Mouse (Mus musculus) liver, embryonic 14.5 days (tissue): Measurements from ENCODE around the gene Vwa5b1. TPM values are rescaled to one million over a fixed set of nuclear protein-coding genes. Genes with fewer than 3 reads are reported as not detected.

Experiments used
- ATAC-seq: fragments of 200-750 bp; cut with Nextera tagmentation; 2 replicates; pipeline ENCODE4 v1.8.0; 2017; ENCODE audit warnings: moderate number of reproducible peaks, mild to moderate bottlenecking, moderate library complexity; ENCODE audit not compliant: insufficient read depth
- DNase-seq, 3 experiments: peaks; one replicate each; pipeline ENCODE4 v3.0.0-alpha.2; 2012 to 2013; ENCODE audit warnings: low read depth in 3 of 3, low spot score in 3 of 3
- H3K27ac ChIP-seq: fragments of 300-500 bp; sonication (generic); 2 replicates; pipeline ENCODE4 v1.5.1; 2014; ENCODE audit warnings: moderate library complexity, mild to moderate bottlenecking, control low read depth, inconsistent platforms
- H3K27me3 ChIP-seq: fragments of 300-500 bp; sonication (generic); 2 replicates; pipeline ENCODE4 v1.6.1; 2014; ENCODE audit warnings: mild to moderate bottlenecking, low read length, moderate library complexity; ENCODE audit not compliant: control insufficient read depth, insufficient read depth
- H3K36me3 ChIP-seq: fragments of 300-500 bp; sonication (generic); replicated peaks from 2 replicates; pipeline ENCODE4 v1.6.1; 2014; ENCODE audit warnings: low read depth; ENCODE audit not compliant: control insufficient read depth, insufficient read depth
- H3K4me1 ChIP-seq, 2 experiments: fragments of 200-500 bp in 1 of 2; fragments of 300-500 bp in 1 of 2; sonication (generic) in 1 of 2; replicated peaks; 2 replicates each; pipeline ENCODE4 v1.6.1; 2012 to 2014; ENCODE audit warnings: antibody characterized with exemption in 1 of 2, inconsistent platforms in 1 of 2, low read length in 1 of 2; ENCODE audit not compliant: control insufficient read depth in 2 of 2, insufficient read depth in 2 of 2
- H3K4me2 ChIP-seq: fragments of 300-500 bp; sonication (generic); 2 replicates; pipeline ENCODE4 v1.6.1; 2014; ENCODE audit warnings: low read depth, mild to moderate bottlenecking, control low read depth, moderate library complexity
- H3K4me3 ChIP-seq, 2 experiments: fragments of 200-500 bp in 1 of 2; fragments of 300-500 bp in 1 of 2; sonication (generic) in 1 of 2; 2 replicates each; pipeline ENCODE4 v1.5.1; 2012 to 2014; ENCODE audit warnings: low read depth in 2 of 2, low read length in 2 of 2, mild to moderate bottlenecking in 2 of 2, control low read depth in 1 of 2, inconsistent platforms in 1 of 2, moderate library complexity in 1 of 2; ENCODE audit not compliant: insufficient read depth in 1 of 2
- H3K9ac ChIP-seq: fragments of 300-500 bp; sonication (generic); replicated peaks from 2 replicates; pipeline ENCODE4 v1.6.1; 2014; ENCODE audit warnings: mild to moderate bottlenecking, control low read depth, moderate library complexity
- H3K9me3 ChIP-seq: fragments of 300-500 bp; sonication (generic); 2 replicates; pipeline ENCODE4 v1.6.1; 2016; ENCODE audit warnings: low read length, mixed read lengths; ENCODE audit not compliant: control insufficient read depth
- CTCF ChIP-seq: IDR thresholded peaks from 2 replicates; pipeline ENCODE4 v1.5.1; 2016; ENCODE audit warnings: antibody characterized with exemption, low read depth, control low read depth
- EP300 ChIP-seq: IDR thresholded peaks from 2 replicates; pipeline ENCODE4 v1.6.1; 2016; ENCODE audit warnings: antibody characterized with exemption, low read depth
- WGBS: fragments of 180-500 bp; shearing (Covaris S2); extraction: QIAGEN DNeasy Blood & Tissue Kit; methylation state at CpG from one replicate; pipeline ENCODE4 v1.1.7; 2014; ENCODE audit not compliant: insufficient replicate concordance; 5-methylcytosine and 5-hydroxymethylcytosine counted together
- polyA plus RNA-seq, 2 experiments: library from polyadenylated mRNA; depleted of rRNA in 1 of 2; stranded (reverse) in 1 of 2; unstranded in 1 of 2; fragments of >200 nt; fragmentation: Nextera tagmentation in 1 of 2; extraction: Ambion mirVana in 1 of 2; gene quantifications; 2 replicates each; pipeline versions ENCODE4 v1.2.1 to v1.2.3; 2012 to 2014

Vwa5b1 gene
- polyA plus RNA-seq, 2 experiments: not detected

GRCm38 (mm10) chr4:138525684-138526083 lies 110.0 kb downstream of the Vwa5b1 start:
- no peak overlapping the region for H3K4me2 ChIP-seq
- no peak for ATAC-seq
- TF ChIP-seq CTCF: no peak
- no peak for TF ChIP-seq EP300
- H3K4me3 ChIP-seq: no peak overlapping the region
- DNase-seq: no peak
- H3K27me3 ChIP-seq: no peaks in the 10 kb centered on the region
- H3K36me3 ChIP-seq: no peaks in the 10 kb centered on the region
- no peak overlapping the region for H3K9ac ChIP-seq
- no peaks in the 10 kb centered on the region for H3K9me3 ChIP-seq
- no peak overlapping the region for H3K27ac ChIP-seq
- no peaks in the 10 kb centered on the region for H3K4me1 ChIP-seq
- WGBS: 63% methylated on average over 4 of the region's 4 CpGs

GRCm38 (mm10) chr4:138524769-138525168 lies 110.9 kb downstream of the Vwa5b1 start:
- ATAC-seq (no peak), DNase-seq (no peak)
- H3K4me1 ChIP-seq: no peaks in the 10 kb centered on the region
- 54% methylated on average over 9 of the region's 9 CpGs for WGBS
- H3K4me3 ChIP-seq: no peak overlapping the region
- no peak overlapping the region for H3K4me2 ChIP-seq
- H3K27me3 ChIP-seq: no peaks in the 10 kb centered on the region
- no peaks in the 10 kb centered on the region for H3K9me3 ChIP-seq
- H3K9ac ChIP-seq: no peak overlapping the region
- no peak for TF ChIP-seq CTCF
- TF ChIP-seq EP300: no peak
- no peaks in the 10 kb centered on the region for H3K36me3 ChIP-seq
- no peak overlapping the region for H3K27ac ChIP-seq

- no peak overlapping the region for H3K9ac ChIP-seq
- no peak overlapping the region for H3K4me2 ChIP-seq
- H3K27ac ChIP-seq: no peak overlapping the region
- no peaks in the 10 kb centered on the region for H3K4me1 ChIP-seq
- DNase-seq (no peak), ATAC-seq (no peak)
- TF ChIP-seq EP300 (no peak), CTCF (no peak)
- H3K9me3 ChIP-seq: no peaks in the 10 kb centered on the region
- no peaks in the 10 kb centered on the region for H3K27me3 ChIP-seq
- WGBS: 22% methylated on average over 7 of the region's 7 CpGs
- no peaks in the 10 kb centered on the region for H3K36me3 ChIP-seq
- H3K4me3 ChIP-seq: no peak overlapping the region
These were observed 111.9 kb downstream of the Vwa5b1 start for GRCm38 (mm10) chr4:138523775-138524174.

- Histone ChIP-seq H3K27me3 (no peaks in the 10 kb centered on the region), H3K9me3 (no peaks in the 10 kb centered on the region), H3K4me1 (no peaks in the 10 kb centered on the region), H3K4me3 (no peak overlapping the region), H3K27ac (no peak overlapping the region), H3K4me2 (no peak overlapping the region), H3K9ac (no peak overlapping the region), H3K36me3 (no peaks in the 10 kb centered on the region)
- TF ChIP-seq EP300: no peak
- TF ChIP-seq CTCF: no peak
- no peak for ATAC-seq
- no peak for DNase-seq
- WGBS: 18% methylated on average over 7 of the region's 7 CpGs
These were observed 113.4 kb downstream of the Vwa5b1 start for GRCm38 (mm10) chr4:138522296-138522695.

GRCm38 (mm10) chr4:138517153-138517789 lies 118.4 kb downstream of the Vwa5b1 start:
- Histone ChIP-seq H3K4me3 (no peak overlapping the region), H3K4me2 (no peak overlapping the region), H3K36me3 (no peaks in the 10 kb centered on the region), H3K27ac (no peak overlapping the region), H3K9ac (no peak overlapping the region), H3K9me3 (no peaks in the 10 kb centered on the region), H3K4me1 (no peaks in the 10 kb centered on the region), H3K27me3 (no peaks in the 10 kb centered on the region)
- no peak for ATAC-seq
- TF ChIP-seq EP300 (no peak), CTCF (no peak)
- DNase-seq: no peak
- 43% methylated on average over 9 of the region's 9 CpGs for WGBS
